ENCODE assay signal across 8 mouse cellular contexts in the genomic region with DNA sequence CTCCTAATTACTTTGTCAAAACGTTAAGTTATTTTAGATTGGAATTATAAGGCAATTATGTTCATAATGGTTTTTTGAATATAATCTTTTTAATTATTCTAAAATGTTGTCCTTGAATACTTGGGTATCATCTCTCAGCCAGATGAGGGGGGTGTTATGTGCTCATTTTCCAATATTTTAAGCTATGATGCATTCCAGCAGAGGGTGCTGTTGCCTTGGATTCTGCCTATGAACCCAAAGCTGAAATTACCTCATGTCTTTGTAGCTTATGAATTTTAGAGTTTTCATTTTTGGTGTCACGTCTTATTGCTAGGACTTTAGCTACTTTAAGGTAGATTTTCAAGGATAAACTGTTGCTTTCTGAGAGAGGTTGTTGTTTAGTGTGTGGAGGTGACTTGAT. TPM values are rescaled to one million over a fixed set of nuclear protein-coding genes. Genes with fewer than 3 reads are reported as not detected.
DNase-seq lines count a peak whose midpoint lies in the region; ATAC-seq and TF ChIP-seq lines count a peak whose summit lies in the region.
"Had no signal": no experiment of that assay in that cellular context is flagged by ENCODE, and none has a peak within 500 bp of the region (broad histone marks: within the 10 kb centered on the region; RNA-seq: fewer than 3 reads in every experiment).

No protein-coding gene starts in this region.

- H3K36me3 ChIP-seq in ES-Bruce4 (ENCODE audit: control insufficient read depth, insufficient read depth, low read length, poor library complexity, severe bottlenecking), result peaks cover 2% of the 10 kb centered on the region; the same call in 1 of the 2 replicates

- H3K27me3 ChIP-seq in ES-Bruce4 (ENCODE audit: control insufficient read depth, insufficient read depth, low read length, poor library complexity, severe bottlenecking), result no peaks in the 10 kb centered on the region

- no peak for TF ChIP-seq EP300 in ES-Bruce4 (IDR thresholded peaks at IDR 0.05; ENCODE audit: insufficient read depth, low read depth, low read length)

- no peak overlapping the region for H3K27ac ChIP-seq in ES-Bruce4 (ENCODE audit: insufficient read depth, low read length)
- H3K27ac ChIP-seq in left cerebral cortex, adult 2 months, result no peak overlapping the region
- H3K27ac ChIP-seq: macrophage had no signal

- ATAC-seq in frontal cortex, adult (ENCODE audit: low TSS enrichment), result peak; percentile 70

- TF ChIP-seq CTCF in ES-Bruce4 (IDR thresholded peaks at IDR 0.05; ENCODE audit: low read depth, low read length), result peak; percentile 0
- TF ChIP-seq CTCF in left cerebral cortex, adult 2 months (IDR thresholded peaks at IDR 0.05), result peak; percentile 81

- peak; percentile 50 for DNase-seq in left cerebral cortex, adult 11 months (ENCODE audit: low spot score)
- no peak for DNase-seq in left cerebral cortex, adult 8-10 months (ENCODE audit: low spot score in 2 of 2)
- DNase-seq in adrenal gland, postnatal 14 days, result peak; percentile 70
- DNase-seq in left cerebral cortex, adult 2 months (ENCODE audit: extremely low spot score in 1 of 2, low spot score in 2 of 2), result peak; percentile 49 to 53
- DNase-seq in right cerebral cortex, postnatal 4 days, result peak; percentile 79

- H3K4me3 ChIP-seq in ES-Bruce4 (ENCODE audit: low read depth, low read length), result no peak overlapping the region
- no peak overlapping the region for H3K4me3 ChIP-seq in left cerebral cortex, adult 2 months

- H3K4me1 ChIP-seq in ES-Bruce4 (ENCODE audit: control insufficient read depth, insufficient read depth, low read length), result peaks cover 3% of the 10 kb centered on the region

- intact Hi-C loops in left cerebral cortex, adult 2 months (cut with DNase I), result loop anchor here (2.0 kb wide), 3 partner anchors 814 to 972 kb away; no protein-coding TSS in a partner anchor

- no peak for TF ChIP-seq POLR2A in ES-Bruce4 (IDR thresholded peaks at IDR 0.05; ENCODE audit: insufficient read depth, low read length)

- H3K9ac ChIP-seq in ES-Bruce4 (ENCODE audit: low read depth, poor library complexity, severe bottlenecking), result no peak overlapping the region

- no peaks in the 10 kb centered on the region for H3K9me3 ChIP-seq in ES-Bruce4 (replicated peaks; ENCODE audit: control insufficient read depth, insufficient read depth, low read length, poor library complexity, severe bottlenecking)

RNA-seq across cellular contexts. Expression of a gene that starts 44.2 kb away (rescaled TPM):
- 10 to 100 TPM; 89.3 to 99.2 (median 94.1) TPM for total RNA-seq in left cerebral cortex, adult 8-10 months (2022)
- 10.9 and 12.3 TPM in 2 replicates for polyA plus RNA-seq in ES-Bruce4 (2011; ENCODE audit: insufficient read depth, insufficient read length, low read depth, missing spikeins)
- 28.2 and 29.0 TPM in 2 replicates for total RNA-seq in adrenal gland, postnatal 14 days (2021)
- total RNA-seq in left cerebral cortex, adult 2 months (2021), result 100 to 1,000 TPM; 104 to 106 TPM

Comparison
In these comparisons a context has a peak if more than half of its experiments do, and no peak if none do; other contexts are left out.
1. DNase-seq: peak in left cerebral cortex, adult 11 months (single experiment), adrenal gland, postnatal 14 days (single experiment), left cerebral cortex, adult 2 months (2 of 2) and right cerebral cortex, postnatal 4 days (single experiment); none in left cerebral cortex, adult 8-10 months (0 of 2).